Mouse (Mus musculus) neutrophil, adult 59 days (primary cell): ENCODE results near the gene Magi3. TPM values are rescaled to one million over a fixed set of nuclear protein-coding genes. Genes with fewer than 3 reads are reported as not detected.

Experiments
- total RNA-seq, 2 experiments: library from RNA; stranded (reverse); gene quantifications; 1 replicate in 1 of 2; 2 replicates in 1 of 2; pipeline ENCODE4 v1.2.4; 2023

Gene Magi3
- total RNA-seq, result 10 to 100 TPM; 10.5 to 11.8 TPM

GRCm38 (mm10) chr3:104220295-104220965, at the start of gene Magi3:
Gene Magi3, minus strand, starts transcription at chr3:104220374.

GRCm38 (mm10) chr3:103967861-103968691, 252.1 kb downstream of the Magi3 start, which contains the start of gene Phtf1:
Gene Phtf1, plus strand, starts transcription at chr3:103968110.

